Mouse (Mus musculus) lung, postnatal 4 days (tissue): ENCODE data around the gene Gm9774.

ENCODE experiments used
- DNase-seq, 2 experiments: peaks; one replicate each; pipeline ENCODE4 v3.0.0; 2021

Gm9774 gene

GRCm38 (mm10) chr3:92429323-92429722 is at the start of gene Gm9774:
Gm9774 (minus strand) TSS chr3:92429423.
- no peak for DNase-seq

- no peak for DNase-seq
Observed at GRCm38 (mm10) chr3:92470111-92470510, 40.9 kb upstream of the Gm9774 start.

GRCm38 (mm10) chr3:92467424-92467823 is 38.2 kb upstream of the Gm9774 start:
- DNase-seq, result no peak

GRCm38 (mm10) chr3:92466576-92466975 is 37.4 kb upstream of the Gm9774 start:
- no peak for DNase-seq

GRCm38 (mm10) chr3:92458620-92459019 is 29.4 kb upstream of the Gm9774 start, which contains the start of gene Sprr3:
Sprr3 (minus strand) TSS chr3:92458720.
- DNase-seq, result no peak

- DNase-seq, result no peak
Observed at GRCm38 (mm10) chr3:92455151-92455550, 25.9 kb upstream of the Gm9774 start.

GRCm38 (mm10) chr3:92440177-92440576 is 11.0 kb upstream of the Gm9774 start:
- DNase-seq, result no peak

- no peak for DNase-seq
Observed at GRCm38 (mm10) chr3:92438689-92439088, 9.5 kb upstream of the Gm9774 start, which contains the start of gene Sprr1b. Sprr1b (minus strand) TSS chr3:92438789.

- no peak for DNase-seq
Observed at GRCm38 (mm10) chr3:92432282-92432681, 3.1 kb upstream of the Gm9774 start, which contains the start of gene Sprr2k. Sprr2k (plus strand) TSS chr3:92432582.

GRCm38 (mm10) chr3:92417782-92418181 is 11.4 kb downstream of the Gm9774 start, which contains the start of gene Sprr2j-ps:
Sprr2j-ps (plus strand) TSS chr3:92418082.
- DNase-seq, result no peak

GRCm38 (mm10) chr3:92407691-92408090 is 21.5 kb downstream of the Gm9774 start, which contains the start of gene Sprr2i:
Sprr2i (plus strand) TSS chr3:92407991.
- DNase-seq, result no peak

GRCm38 (mm10) chr3:92394301-92394700 is 34.9 kb downstream of the Gm9774 start:
- no peak for DNase-seq

GRCm38 (mm10) chr3:92385385-92385784 is 43.8 kb downstream of the Gm9774 start, which contains the start of gene Sprr2h:
Sprr2h (plus strand) TSS chr3:92385685.
- no peak for DNase-seq
